Mouse (Mus musculus) embryonic fibroblast, embryonic 13.5 days (primary cell): Measurements from ENCODE around the gene Nbea. TPM values are rescaled to one million over a fixed set of nuclear protein-coding genes. Genes with fewer than 3 reads are reported as not detected.

Source experiments
- H3K27ac ChIP-seq: 2 replicates; pipeline ENCODE4 v1.5.1; 2012; ENCODE audit warnings: low read length, control low read depth, inconsistent platforms; ENCODE audit not compliant: insufficient read depth
- H3K4me1 ChIP-seq: 2 replicates; pipeline ENCODE4 v1.6.1; 2011; ENCODE audit warnings: low read length; ENCODE audit not compliant: control insufficient read depth, insufficient read depth
- H3K4me3 ChIP-seq: 2 replicates; pipeline ENCODE4 v1.5.1; 2011; ENCODE audit warnings: mild to moderate bottlenecking, control low read depth, low read length; ENCODE audit not compliant: insufficient read depth
- CTCF ChIP-seq: IDR thresholded peaks from 2 replicates; pipeline ENCODE4 v1.5.1; 2011; ENCODE audit warnings: mild to moderate bottlenecking, control low read depth, low read length, moderate library complexity, borderline replicate concordance; ENCODE audit not compliant: insufficient read depth
- POLR2A ChIP-seq: IDR thresholded peaks from 2 replicates; pipeline ENCODE4 v1.6.1; 2011; ENCODE audit warnings: low read depth, mild to moderate bottlenecking, control low read depth, low read length, moderate library complexity
- polyA plus RNA-seq: library from polyadenylated mRNA; stranded (reverse); fragments of >200 nt; gene quantifications from 2 replicates; pipeline ENCODE4 v1.2.4, GENCODE M21; 2011; ENCODE audit warnings: low read depth; ENCODE audit not compliant: missing spikeins, insufficient read length

Gene Nbea
- polyA plus RNA-seq, 1 experiment = 35.3 TPM

DNA sequence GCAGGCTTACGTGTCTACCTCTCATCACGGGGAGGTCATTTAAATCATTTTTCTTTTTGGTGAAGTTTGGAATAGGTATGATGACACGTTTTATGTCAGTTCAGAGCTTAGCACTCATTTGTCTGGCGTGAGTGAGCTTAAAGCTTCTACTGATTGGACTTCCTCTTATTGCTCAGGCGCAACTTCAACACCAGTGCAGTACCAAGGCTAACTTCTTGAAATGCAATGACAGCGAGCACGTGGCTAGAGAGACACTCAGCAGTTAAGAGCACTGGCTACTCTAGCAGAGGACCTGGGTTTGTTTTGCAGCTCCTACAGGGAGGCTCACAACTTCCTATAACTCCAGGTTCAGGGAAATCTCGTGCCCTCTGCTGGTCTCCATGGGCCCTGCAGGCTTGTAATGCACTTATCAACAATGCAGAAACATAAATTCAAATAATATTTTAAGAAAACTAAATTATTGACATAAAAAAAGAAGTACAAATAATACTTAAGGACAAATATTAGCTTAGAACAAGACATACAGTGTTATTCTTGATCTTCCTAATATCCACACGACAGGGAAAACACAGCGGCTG, 523.2 kb downstream of the Nbea start:
- Histone ChIP-seq H3K4me1 (no peaks in the 10 kb centered on the region), H3K4me3 (no peak overlapping the region), H3K27ac (no peak overlapping the region)
- TF ChIP-seq CTCF (no peak), POLR2A (no peak)

DNA sequence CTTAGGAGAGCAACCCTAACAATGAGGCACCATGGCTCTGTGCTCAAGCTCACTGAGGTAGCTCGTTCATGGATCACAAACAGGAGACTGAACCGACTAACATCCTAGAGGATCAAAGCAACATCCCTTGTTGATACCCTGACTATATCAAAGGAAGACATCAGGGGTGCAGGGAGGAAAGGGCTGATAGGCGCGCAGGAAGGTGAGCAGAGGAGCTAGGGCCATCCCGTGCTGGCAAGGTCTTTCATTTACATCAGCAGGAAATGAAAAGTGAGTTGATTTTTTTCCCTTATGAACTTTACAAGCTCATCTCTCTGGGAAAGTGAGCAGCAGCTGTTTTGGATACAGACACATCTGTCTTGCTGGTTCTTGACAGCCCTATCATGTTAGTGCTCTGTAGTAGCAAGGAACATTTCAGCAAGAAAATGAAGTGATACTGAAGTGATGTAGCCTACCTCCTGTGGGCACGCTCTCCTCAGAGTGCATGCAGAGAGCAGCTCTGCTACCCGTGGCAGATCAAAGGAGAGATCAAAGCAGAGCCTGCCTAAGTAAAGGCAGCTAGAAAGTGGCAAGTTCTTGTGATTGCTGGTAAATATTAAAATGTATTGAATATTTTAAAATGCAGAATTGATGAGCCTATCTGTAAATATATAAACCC, 523.8 kb downstream of the Nbea start:
- Histone ChIP-seq H3K4me3 (no peak overlapping the region), H3K4me1 (no peaks in the 10 kb centered on the region), H3K27ac (no peak overlapping the region)
- no peak for TF ChIP-seq CTCF
- TF ChIP-seq POLR2A = no peak

- H3K4me1 ChIP-seq = no peaks in the 10 kb centered on the region
- no peak overlapping the region for H3K27ac ChIP-seq
- no peak overlapping the region for H3K4me3 ChIP-seq
- TF ChIP-seq POLR2A (no peak), CTCF (no peak)
Measured at GRCm38 (mm10) chr3:55652321-55652720, 531.2 kb downstream of the Nbea start.

- Histone ChIP-seq H3K4me1 (no peaks in the 10 kb centered on the region), H3K27ac (no peak overlapping the region), H3K4me3 (no peak overlapping the region)
- TF ChIP-seq POLR2A = no peak
Measured at GRCm38 (mm10) chr3:55651877-55652276, 531.6 kb downstream of the Nbea start.

DNA sequence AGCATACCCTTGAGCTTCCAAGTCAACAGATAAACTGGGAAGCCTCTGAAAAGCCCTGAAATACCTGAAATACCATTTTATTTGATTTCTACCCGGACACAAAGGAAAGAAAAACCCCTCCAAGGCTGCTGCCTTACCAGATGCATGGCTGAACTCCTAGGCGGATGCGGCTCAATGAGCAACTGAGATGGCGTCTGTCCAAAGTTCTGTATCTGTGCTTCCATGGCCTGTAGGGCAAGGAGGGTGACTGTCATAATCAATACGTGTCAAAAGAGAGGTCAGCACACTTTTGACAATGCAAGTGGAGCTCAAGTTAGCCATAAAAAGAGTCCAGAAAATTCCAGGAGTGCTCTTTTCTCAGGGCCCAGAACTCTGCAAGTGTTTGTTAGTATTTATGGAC, 534.0 kb downstream of the Nbea start:
- TF ChIP-seq CTCF = no peak
- no peak for TF ChIP-seq POLR2A
- no peak overlapping the region for H3K4me3 ChIP-seq
- no peaks in the 10 kb centered on the region for H3K4me1 ChIP-seq
- H3K27ac ChIP-seq = no peak overlapping the region

- no peaks in the 10 kb centered on the region for H3K4me1 ChIP-seq
- H3K4me3 ChIP-seq = no peak overlapping the region
- H3K27ac ChIP-seq = no peak overlapping the region
- TF ChIP-seq CTCF (no peak), POLR2A (no peak)
Measured at GRCm38 (mm10) chr3:55648299-55648698, 535.2 kb downstream of the Nbea start.

DNA sequence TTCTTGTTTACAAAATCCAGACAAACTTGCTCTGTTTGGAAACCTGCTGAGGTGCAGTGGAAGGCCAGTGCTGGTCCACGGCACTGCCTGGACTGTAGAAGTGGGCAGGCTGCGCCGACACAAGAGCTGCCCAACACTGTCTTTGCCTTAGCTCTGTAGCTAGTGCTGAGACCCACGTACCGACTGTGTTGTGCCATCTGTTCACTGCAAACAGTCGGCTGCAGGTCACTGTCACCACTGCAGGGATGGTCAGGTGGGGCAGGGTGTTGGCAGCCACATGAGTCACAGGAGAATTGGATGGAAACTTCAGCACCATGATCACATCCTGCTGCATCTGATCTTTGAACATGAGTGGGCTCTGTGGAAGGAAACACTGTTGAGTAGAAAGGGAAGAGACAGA, 536.3 kb downstream of the Nbea start:
- Histone ChIP-seq H3K4me1 (no peaks in the 10 kb centered on the region), H3K4me3 (no peak overlapping the region), H3K27ac (no peak overlapping the region)
- TF ChIP-seq POLR2A (no peak), CTCF (no peak)

DNA sequence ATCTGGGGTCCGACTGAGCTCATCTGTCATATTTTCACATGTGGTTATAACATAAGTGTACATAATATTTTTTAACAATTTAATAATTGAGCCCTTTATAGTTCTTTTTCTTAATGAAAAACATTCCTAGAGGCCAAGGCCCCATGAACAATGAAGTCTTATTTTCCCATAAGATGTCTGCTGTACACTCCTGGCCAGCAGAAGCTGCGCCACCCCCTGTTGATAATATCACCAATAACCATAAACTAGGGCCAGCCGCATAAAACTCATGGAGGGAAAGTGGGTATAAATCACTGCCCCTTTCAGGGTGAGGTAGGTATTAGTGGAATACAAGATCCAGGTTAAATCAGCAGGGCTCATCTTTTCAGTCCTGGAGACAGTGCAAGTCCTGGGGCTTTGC, 537.1 kb downstream of the Nbea start:
- H3K27ac ChIP-seq = no peak overlapping the region
- no peaks in the 10 kb centered on the region for H3K4me1 ChIP-seq
- no peak overlapping the region for H3K4me3 ChIP-seq
- no peak for TF ChIP-seq POLR2A
- no peak for TF ChIP-seq CTCF

GRCm38 (mm10) chr3:55644035-55644618, 539.4 kb downstream of the Nbea start:
- TF ChIP-seq POLR2A (no peak), CTCF (no peak)
- Histone ChIP-seq H3K4me1 (no peaks in the 10 kb centered on the region), H3K27ac (no peak overlapping the region), H3K4me3 (no peak overlapping the region)

DNA sequence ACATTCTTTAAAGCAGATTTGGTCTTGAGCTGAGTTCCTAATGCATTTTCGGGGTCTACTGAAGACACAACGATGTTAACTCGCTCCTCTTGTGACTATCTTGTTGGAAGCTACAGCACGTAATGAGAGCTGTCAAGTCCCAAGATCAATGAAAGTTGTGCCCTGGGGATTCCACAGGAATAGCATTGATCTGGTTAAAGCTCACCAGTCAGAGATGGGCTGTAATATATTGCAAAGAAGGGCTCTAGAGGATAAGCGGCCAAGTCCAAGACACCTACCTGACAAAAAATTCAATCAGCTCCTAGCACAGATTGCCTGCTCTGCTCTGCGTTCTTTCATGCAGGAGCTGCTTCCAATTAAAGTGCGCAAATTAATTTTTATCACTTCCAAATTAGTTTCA, 545.8 kb downstream of the Nbea start:
- Histone ChIP-seq H3K4me1 (no peaks in the 10 kb centered on the region), H3K4me3 (no peak overlapping the region), H3K27ac (no peak overlapping the region)
- TF ChIP-seq CTCF (no peak), POLR2A (no peak)
